Comparison of ENCODE assay signal across 8 mouse cellular contexts in the genomic region with DNA sequence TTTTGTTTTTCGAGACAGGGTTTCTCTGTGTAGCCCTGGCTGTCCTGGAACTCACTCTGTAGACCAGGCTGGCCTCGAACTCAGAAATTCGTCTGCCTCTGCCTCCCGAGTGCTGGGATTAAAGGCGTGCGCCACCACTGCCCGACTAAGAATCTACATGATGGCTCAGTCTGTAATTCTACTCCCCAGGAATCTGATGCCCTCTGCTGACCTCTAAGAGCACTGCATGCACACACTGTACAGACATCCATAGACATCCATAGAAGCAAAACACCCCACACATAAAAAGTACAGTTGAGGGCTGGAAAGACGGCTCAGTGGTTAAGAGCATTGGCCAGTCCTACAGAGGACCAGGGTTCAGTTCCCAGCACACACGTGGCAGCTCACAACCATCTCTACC.
DNase-seq lines count a peak whose midpoint lies in the region; ATAC-seq and TF ChIP-seq lines count a peak whose summit lies in the region.
"Not testable (repeated sequence)": the region's sequence is repeated elsewhere in the genome, so short reads cannot be mapped to it uniquely, and the experiment has no call there.

No protein-coding gene starts in this region.

- not testable (repeated sequence) for TF ChIP-seq POLR2A in kidney, adult 2 months (IDR thresholded peaks at IDR 0.05; ENCODE audit: low read depth, low read length)

- peak; percentile 50; the same call in 1 of the 2 replicates for ATAC-seq in liver, postnatal 0 days

- H3K27me3 ChIP-seq in kidney, adult 2 months (replicated peaks; ENCODE audit: control insufficient read depth, insufficient read depth, low read length); liver, postnatal 0 days (ENCODE audit: insufficient read depth, low read length): not testable (repeated sequence)

- not testable (repeated sequence) for H3K9me3 ChIP-seq in liver, postnatal 0 days (ENCODE audit: low read length)

- not testable (repeated sequence) for H3K36me3 ChIP-seq in kidney, adult 2 months (ENCODE audit: control insufficient read depth, insufficient read depth, low read length); liver, postnatal 0 days (replicated peaks; ENCODE audit: insufficient read depth, low read length)

- 72% methylated on average over 9 of the region's 9 CpGs for WGBS in kidney, adult 2 months
- 66% methylated on average over 9 of the region's 9 CpGs for WGBS in liver, postnatal 0 days (ENCODE audit: insufficient replicate concordance)

- not testable (repeated sequence) for H3K4me1 ChIP-seq in kidney, adult 2 months (ENCODE audit: control insufficient read depth, insufficient read depth, low read length); liver, postnatal 0 days (ENCODE audit: insufficient read depth)

- H3K4me2 ChIP-seq in liver, postnatal 0 days (ENCODE audit: low read depth, low read length): not testable (repeated sequence)

- TF ChIP-seq CTCF in kidney, adult 2 months (conservative IDR thresholded peaks at IDR 0.05; ENCODE audit: insufficient read depth, insufficient read length, low read depth, low read length): peak; percentile 58
- peak; percentile 71 for TF ChIP-seq CTCF in liver, postnatal 0 days (IDR thresholded peaks at IDR 0.05; ENCODE audit: low read depth)

- H3K27ac ChIP-seq in kidney, adult 2 months (ENCODE audit: insufficient read depth, low read depth, low read length); liver, postnatal 0 days (ENCODE audit: low read depth): not testable (repeated sequence)

- not testable (repeated sequence) for H3K4me3 ChIP-seq in kidney, adult 2 months (ENCODE audit: insufficient read depth, low read depth, low read length); liver, postnatal 0 days (ENCODE audit: low read depth, low read length)

- not testable (repeated sequence) for H3K9ac ChIP-seq in liver, postnatal 0 days (replicated peaks)

- peak; percentile 34 for DNase-seq in CD4-positive helper T cell, adult 2 months (ENCODE audit: low read depth, low spot score)
- DNase-seq in adrenal gland, adult 18-20 months (ENCODE audit: low spot score in 2 of 2): peak; percentile 41 to 42
- peak; percentile 70 to 72 for DNase-seq in cerebellum, postnatal 14 days
- peak; percentile 33 to 71 for DNase-seq in heart, adult 18-20 months
- DNase-seq in kidney, adult 2 months: peak; percentile 57
- DNase-seq in liver, postnatal 0 days: peak; percentile 38
- peak; percentile 10 to 41 for DNase-seq in natural killer cell, adult 2 months (ENCODE audit: low spot score in 2 of 2)
- peak; percentile 67 for DNase-seq in thymus, postnatal 14 days

- not testable (repeated sequence) for TF ChIP-seq EP300 in liver, postnatal 0 days (IDR thresholded peaks at IDR 0.05; ENCODE audit: low read depth)
